Mouse (Mus musculus) gastrocnemius, adult 2 months (tissue): ENCODE data around the gene Capn2. TPM values are rescaled to one million over a fixed set of nuclear protein-coding genes. Genes with fewer than 3 reads are reported as not detected.

Source experiments
- DNase-seq: peaks from one replicate; pipeline ENCODE4 v3.0.0; 2022
- H3K27ac ChIP-seq: fragments of 200-600 bp; 2 replicates; pipeline ENCODE4 v1.8.1; 2022; ENCODE audit warnings: mild to moderate bottlenecking
- H3K4me3 ChIP-seq: fragments of 200-600 bp; 2 replicates; pipeline ENCODE4 v1.8.1; 2022; ENCODE audit warnings: mild to moderate bottlenecking, moderate library complexity
- CTCF ChIP-seq: fragments of 200-600 bp; IDR thresholded peaks from 2 replicates; pipeline ENCODE4 v1.8.1; 2022; ENCODE audit warnings: antibody characterized with exemption, mild to moderate bottlenecking, moderate library complexity
- intact Hi-C: fragments of 180-260 bp; cut with DNase I; formaldehyde crosslinking; loops from one replicate; pipeline ENCODE4 v1.15.1; 2025
- total RNA-seq, 2 experiments: library from RNA; stranded (reverse); gene quantifications; 2 replicates each; pipeline ENCODE4 v1.2.3; 2021

Gene Capn2
- total RNA-seq, 2 experiments from 2014 or later, result 46.7 to 55.3 TPM

DNA sequence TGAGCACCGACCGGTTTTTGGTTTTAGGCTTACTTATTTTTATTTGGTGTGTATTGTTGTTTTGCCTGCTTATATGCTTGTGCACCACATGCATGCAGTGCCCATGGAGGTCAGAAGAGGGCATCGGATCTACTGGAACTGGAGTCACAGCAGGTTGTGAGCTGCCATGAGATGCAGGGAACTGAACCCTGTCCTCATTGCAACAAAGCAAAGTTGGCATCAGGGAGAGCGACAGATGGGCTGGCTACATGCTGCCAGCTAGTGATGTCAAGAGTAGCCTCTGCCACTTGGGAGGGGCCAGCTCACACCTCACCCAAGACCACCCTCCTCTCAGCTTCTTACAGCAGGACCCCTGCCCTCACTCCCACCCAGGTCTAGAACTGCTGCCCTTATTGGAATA, 51.4 kb downstream of the Capn2 start:
- no peak overlapping the region for H3K4me3 ChIP-seq
- DNase-seq, result no peak
- intact Hi-C loops, result no loop called here
- TF ChIP-seq CTCF, result peak; percentile 21; the same call in 1 of the 2 replicates
- H3K27ac ChIP-seq, result no peak overlapping the region

DNA sequence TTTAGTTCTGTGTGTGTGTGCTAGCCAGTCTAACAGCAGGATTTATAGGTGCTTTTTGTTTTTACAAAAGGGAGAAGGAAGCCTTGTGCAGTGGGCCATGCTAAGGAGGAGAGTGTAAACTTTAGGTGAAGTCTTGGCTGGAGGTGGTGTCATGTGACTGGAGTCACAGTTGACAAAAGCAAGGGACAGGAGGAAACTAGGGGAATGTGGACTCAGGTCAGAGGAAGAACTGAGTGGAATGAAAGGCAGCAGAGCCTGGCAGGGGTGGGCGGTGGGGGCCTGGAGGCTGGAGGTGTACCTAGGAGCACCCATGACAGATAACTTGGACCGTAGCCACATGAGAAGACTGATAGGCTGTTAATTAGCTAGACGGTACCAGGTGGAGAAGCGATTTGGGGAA, 52.1 kb downstream of the Capn2 start:
- no peak overlapping the region for H3K27ac ChIP-seq
- intact Hi-C loops, result no loop called here

DNA sequence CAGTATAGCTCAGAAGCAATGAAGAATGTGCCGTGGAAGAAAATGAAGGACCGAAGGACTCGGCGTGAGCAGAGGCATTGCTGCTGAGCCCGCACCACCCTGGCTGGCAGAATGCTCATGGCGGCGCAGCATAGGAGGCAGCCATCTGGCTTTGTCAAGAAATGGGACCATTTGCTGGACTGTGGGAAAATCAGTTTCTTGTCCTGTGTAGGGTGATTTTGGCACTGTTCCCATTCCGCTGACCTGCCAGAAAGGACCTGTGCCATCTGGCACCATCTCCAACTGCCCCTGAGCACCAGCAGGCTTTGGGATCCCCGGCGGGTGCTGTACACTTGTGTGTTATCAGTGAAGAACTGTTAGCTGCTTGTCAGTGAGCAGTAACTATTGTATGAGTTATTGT, 55.6 kb downstream of the Capn2 start:
- DNase-seq, result no peak
- no peak for TF ChIP-seq CTCF
- H3K27ac ChIP-seq, result peak overlapping the region; percentile 28; the same call in 1 of the 2 replicates
- H3K4me3 ChIP-seq, result no peak overlapping the region
- intact Hi-C loops, result no loop called here

More for the DNA sequence above, 52.1 kb downstream of the Capn2 start:
- H3K4me3 ChIP-seq, result no peak overlapping the region
- TF ChIP-seq CTCF, result no peak
- DNase-seq, result no peak

DNA sequence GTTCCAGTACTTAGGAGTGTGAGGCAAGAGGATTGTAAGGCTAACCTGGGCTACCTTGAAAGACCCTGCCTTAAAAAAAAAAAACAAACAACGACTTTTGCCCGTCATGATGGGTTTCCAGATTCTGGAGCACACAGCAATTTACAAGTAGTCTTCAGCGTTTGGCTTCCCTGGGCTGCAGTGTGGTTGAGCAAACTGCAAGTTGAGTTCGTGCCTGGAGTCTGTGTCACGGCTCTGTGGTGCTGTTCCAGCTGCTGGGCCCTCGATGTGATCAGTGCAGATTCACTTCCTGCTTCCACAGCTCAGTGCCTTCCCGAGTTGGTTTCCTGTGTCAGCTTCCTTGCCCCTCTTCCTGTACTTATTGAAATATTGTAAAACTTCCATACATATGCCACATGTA, 56.1 kb downstream of the Capn2 start:
- DNase-seq, result peak; percentile 48
- no peak for TF ChIP-seq CTCF
- intact Hi-C loops, result no loop called here
- peak overlapping the region; percentile 28 for H3K27ac ChIP-seq
- no peak overlapping the region for H3K4me3 ChIP-seq

DNA sequence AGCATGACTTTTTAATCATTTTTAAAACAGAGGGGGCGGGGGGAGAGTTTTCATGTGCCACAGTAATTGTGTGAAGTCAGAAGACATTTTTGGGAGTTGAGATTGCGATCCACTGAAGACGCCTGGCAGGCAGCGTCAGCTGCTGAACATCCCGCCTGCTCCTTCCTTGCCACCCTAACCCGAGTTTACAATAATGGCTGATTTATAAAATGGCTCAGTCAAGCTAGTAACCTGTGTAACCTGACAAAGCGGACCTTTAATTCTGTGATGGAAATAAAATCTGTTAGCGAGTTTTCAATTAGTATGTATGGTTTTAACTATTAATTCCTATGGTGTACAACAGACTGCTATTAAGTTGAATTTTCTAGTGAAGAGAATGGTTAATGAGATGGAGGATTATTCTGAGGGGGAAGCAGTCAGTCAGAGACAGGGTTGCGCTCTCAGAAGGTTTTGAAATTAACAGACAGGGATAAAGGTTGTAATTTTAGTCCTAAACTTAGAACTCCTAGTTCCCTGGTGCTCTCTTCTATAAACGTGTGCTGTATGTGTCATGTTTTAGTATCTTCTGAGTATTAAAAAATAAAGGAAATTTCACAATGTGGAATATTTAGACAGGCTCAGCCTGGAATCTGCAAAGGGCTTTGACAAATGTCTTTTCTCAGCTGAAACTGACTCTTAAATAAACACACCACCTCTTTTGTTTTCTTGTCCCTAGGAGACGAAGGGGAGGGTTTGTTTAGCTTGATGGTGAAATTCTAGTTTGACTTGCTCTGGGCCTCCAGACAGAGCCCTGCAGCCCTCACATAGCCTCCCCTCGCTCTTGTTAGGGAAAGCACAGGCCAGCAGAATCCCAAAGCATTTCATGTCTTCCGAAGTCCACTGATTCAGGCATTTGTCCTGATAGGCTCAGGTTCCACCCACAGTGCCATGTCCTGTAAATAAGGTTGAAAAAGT, 56.8 kb downstream of the Capn2 start:
- intact Hi-C loops, result no loop called here
- Histone ChIP-seq H3K27ac (peak overlapping the region; percentile 28), H3K4me3 (no peak overlapping the region)
- no peak for DNase-seq
- TF ChIP-seq CTCF, result no peak

DNA sequence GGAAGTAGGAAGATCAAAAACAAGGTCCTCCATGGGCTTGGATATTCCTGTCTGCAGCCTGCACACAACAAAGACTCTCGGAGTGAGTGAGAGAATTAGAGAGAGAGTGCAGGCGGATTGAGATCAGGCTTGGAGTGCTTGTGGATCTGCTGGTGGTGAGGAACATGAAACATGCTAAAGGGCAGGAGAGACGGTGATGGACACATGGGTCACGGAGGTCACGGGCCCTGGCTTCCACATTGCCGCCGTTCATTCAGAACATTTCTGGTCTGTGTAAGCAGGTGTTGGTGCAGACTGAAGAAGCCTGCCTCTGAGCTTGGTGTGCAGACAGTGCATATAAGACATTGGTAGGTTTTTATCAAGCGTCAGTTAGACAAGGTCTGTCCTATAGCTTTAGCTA, 58.0 kb downstream of the Capn2 start:
- Histone ChIP-seq H3K27ac (no peak overlapping the region), H3K4me3 (no peak overlapping the region)
- intact Hi-C loops, result no loop called here
- no peak for DNase-seq
- TF ChIP-seq CTCF, result no peak

DNA sequence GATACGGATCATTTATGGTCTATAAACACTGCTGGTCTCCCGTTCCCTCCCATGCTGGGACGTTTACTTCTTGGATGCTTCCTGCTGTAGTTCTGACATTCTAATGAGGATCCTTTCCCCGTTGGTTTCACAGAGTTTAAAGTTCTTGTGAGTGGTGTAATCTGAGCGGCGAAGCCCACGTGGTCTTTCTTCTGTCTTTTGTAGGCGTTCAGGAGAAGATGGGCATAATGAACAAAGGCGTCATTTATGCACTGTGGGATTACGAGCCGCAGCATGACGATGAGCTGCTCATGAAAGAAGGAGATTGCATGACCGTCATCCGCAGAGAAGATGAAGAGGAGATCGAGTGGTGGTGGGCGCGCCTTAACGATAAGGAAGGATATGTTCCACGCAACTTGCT, 58.9 kb downstream of the Capn2 start:
- intact Hi-C loops, result no loop called here
- Histone ChIP-seq H3K27ac (no peak overlapping the region), H3K4me3 (no peak overlapping the region)
- no peak for DNase-seq
- TF ChIP-seq CTCF, result no peak

DNA sequence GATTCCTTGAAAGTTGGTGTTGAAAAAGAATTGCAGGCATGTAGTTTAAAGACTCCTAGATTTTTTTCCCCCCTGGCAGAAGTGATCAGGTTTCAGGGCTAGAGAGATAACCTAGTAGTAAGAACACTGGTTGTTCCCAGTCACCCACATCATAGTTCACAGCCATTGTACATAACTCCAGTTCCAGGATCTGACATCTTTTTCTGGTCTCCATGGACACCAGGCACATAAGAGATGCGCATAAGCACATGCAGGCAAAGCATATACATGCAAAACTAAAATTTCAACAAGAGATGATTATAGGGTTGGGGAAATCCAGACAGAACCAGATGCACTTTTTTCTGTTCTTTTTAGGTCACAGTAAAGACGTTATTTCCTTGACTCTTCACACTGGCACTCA, 62.3 kb downstream of the Capn2 start:
- intact Hi-C loops, result no loop called here
- Histone ChIP-seq H3K4me3 (no peak overlapping the region), H3K27ac (peak overlapping the region; percentile 20; the same call in 1 of the 2 replicates)
- DNase-seq, result no peak
- no peak for TF ChIP-seq CTCF

DNA sequence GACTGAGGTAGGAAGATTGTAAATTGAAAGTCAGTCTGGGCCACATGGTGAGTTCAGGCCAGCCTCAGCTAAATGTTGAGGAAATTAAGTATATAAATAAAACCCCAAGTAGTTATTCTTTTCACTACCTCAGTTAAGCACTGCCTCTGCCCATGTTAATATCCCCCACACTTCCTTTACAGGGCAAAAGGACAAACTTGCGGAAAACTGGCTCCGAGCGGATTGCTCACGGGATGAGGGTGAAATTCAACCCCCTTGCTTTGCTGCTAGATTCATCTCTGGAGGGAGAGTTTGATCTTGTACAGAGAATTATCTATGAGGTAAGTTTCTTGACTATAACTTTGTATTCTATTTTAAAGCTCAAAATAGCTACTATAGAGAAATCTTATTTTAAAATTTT, 64.9 kb downstream of the Capn2 start:
- DNase-seq, result no peak
- H3K4me3 ChIP-seq, result no peak overlapping the region
- intact Hi-C loops, result no loop called here
- no peak for TF ChIP-seq CTCF
- no peak overlapping the region for H3K27ac ChIP-seq

DNA sequence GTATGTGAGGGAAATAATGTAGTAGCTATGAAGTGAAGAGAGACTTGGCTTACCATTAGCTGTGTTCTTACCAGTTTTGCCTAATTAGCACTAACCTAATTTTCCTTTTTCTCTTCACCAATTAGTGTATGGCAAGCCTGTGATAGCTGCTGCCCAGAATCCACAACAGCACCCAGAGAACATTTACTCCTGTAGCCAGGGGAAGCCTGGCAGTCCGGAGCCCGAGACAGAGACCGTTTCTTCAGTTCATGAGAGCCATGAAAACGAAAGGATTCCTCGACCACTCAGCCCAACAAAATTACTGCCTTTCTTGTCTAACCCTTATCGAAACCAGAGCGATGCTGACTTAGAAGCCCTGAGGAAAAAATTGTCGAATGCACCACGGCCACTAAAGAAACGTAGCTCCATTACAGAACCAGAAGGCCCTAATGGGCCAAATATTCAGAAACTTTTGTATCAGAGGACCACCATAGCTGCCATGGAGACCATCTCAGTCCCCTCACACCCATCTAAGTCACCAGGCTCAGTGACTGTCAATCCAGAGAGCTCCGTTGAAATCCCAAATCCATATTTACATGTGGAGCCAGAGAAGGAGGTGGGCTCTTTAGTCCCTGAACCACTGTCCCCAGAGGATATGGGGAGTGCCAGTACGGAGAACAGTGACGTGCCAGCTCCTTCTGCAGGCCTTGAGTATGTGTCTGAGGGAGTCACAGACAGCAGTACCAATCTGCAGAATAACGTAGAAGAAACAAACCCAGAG, 69.0 kb downstream of the Capn2 start:
- TF ChIP-seq CTCF, result no peak
- no peak overlapping the region for H3K27ac ChIP-seq
- H3K4me3 ChIP-seq, result no peak overlapping the region
- DNase-seq, result no peak
- intact Hi-C loops, result no loop called here

DNA sequence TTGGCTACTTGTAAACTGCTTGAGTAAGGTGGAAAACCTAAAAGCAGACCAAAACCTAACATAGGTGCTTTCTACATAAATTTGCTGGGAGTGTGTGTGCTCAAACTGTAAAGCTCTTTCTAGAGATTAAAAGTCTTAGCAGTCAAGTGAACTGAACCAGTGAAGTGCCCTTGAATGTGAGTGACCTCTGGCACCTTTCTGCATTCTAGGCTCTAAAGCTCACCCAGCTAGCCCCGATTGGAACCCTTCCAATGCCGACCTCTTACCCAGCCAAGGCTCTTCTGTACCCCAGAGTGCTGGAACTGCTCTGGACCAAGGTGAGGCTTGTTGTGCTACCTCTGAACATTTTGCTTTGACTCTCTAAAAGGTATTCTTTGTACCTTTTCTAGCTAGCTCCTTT, 73.3 kb downstream of the Capn2 start:
- Histone ChIP-seq H3K4me3 (no peak overlapping the region), H3K27ac (0 out of 2 replicates have a peak overlapping the region, but pooled peaks have one; percentile 5)
- no peak for TF ChIP-seq CTCF
- intact Hi-C loops, result no loop called here
- no peak for DNase-seq

DNA sequence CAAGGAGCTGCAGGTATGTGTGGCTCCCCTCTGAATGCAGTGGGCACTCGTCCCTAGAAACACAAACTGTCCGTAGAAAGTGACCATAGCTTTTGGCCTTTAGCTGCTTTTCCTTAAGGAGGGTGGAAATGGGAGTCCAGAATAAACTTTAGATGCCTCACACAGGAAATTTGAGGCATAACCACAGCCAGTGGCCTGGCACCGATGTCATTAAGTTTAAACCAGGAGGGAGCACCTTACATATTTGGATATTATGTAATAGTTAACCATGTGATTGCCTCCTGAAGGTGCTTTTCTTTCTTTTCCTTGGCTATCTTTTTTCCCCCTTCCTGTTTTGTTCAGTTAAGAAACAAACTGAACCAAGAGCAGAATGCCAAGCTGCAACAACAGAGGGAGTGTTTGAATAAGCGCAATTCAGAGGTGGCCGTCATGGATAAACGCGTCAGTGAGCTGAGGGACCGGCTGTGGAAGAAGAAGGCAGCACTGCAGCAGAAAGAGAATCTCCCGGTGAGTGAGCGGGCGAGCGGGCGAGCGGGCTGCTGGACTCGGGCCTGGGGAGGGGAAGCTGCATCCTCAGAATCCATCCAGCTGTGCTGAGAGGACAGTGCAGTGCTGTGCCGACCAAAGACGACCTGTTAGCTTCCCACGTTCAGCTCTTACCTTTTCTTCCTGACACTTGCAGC, 75.5 kb downstream of the Capn2 start:
- no peak for TF ChIP-seq CTCF
- DNase-seq, result no peak

More for the DNA sequence above, 75.5 kb downstream of the Capn2 start:
- intact Hi-C loops, result no loop called here
- Histone ChIP-seq H3K27ac (no peak overlapping the region), H3K4me3 (no peak overlapping the region)
